Mouse (Mus musculus) megakaryocyte-erythroid progenitor cell, adult 5 weeks (primary cell): ENCODE measurements around the gene Man1b1. TPM values are rescaled to one million over a fixed set of nuclear protein-coding genes. Genes with fewer than 3 reads are reported as not detected.

Experiments used
- polyA plus RNA-seq: library from polyadenylated mRNA; stranded (reverse); fragments of >175 nt; gene quantifications from 2 replicates; pipeline ENCODE4 v1.2.3, GENCODE M21; 2012

Man1b1 gene
- polyA plus RNA-seq: 27.2 and 28.1 TPM in 2 replicates

DNA sequence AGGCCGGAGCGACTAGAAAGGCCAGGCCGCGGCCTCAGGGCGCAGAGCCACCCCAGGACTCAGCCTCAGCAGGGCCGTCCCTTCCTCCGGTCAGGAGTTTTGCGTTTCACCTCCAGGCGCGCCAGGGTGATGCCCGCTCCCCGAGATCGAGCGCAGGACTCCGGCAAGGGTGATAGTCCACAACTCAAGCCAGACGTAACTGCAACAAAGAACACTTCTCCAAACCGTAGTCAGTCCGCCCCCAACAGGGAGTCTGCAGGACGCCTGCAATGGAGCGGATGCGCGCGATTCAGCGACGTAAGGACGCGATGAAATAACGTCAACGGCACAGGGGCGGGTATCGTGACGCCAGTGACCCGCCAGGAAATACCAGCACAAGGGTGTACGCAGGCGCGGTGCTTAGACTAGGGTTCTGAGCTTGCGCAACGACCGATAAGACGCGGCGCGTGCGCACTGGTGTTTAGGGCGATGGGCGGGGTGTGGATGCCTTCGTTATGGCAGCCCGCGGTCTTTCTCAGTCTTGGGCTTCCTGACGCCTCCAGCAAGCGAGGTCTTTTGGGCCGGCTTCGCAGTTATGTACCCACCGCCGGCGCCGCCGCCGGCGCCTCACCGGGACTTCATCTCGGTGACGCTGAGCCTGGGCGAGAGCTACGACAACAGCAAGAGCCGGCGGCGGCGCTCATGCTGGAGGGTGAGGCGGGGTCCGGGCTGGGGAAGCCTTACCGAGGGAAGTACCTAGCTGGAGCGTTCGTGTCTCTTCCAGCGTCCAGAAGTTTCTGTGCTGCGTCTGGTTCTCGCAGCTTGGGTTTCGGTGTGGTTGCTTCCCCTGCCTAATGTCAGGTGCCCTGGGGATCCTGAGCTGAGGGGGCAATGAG is at the start of gene Man1b1:
Gene Man1b1 (plus strand): TSS at position 53 of the 875 bp plus-strand sequence.

DNA sequence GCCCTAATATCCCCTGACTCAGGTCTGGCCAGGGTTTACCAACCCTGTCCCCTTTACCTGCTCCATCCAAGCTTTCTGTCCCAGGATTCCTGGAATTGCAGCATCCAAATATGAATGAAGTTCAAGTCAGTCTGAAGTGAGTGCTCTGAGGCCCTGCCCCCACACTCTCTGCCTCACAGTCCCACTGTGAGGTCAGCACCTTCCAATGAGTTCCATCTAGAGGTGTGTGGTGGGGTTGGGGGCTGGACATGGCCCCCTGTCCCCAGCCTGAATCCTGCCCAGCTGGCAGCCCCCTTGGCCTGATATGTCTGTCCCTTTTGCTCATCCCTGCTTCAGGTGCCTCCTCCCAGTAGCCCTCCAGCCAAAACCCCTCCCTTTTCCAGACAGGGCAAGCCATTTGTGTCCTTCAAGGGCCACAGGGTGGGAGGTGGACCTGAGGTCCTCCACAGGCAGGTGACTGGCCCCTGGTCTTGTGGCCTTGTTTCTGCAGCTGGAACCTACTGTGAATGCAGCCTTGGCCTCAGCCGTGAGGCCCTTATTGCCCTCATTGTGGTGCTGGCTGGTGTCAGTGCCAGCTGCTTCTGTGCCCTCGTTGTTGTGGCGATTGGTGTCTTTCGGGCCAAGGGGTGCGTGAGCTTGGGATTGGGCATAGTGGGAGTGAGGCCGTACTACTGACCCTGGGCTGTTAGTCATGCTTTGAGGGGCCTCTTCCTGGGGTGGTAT is 44.0 kb upstream of the Man1b1 start, which contains the start of gene Tmem210:
Gene Tmem210 (plus strand): TSS at position 219 of the 723 bp plus-strand sequence.

DNA sequence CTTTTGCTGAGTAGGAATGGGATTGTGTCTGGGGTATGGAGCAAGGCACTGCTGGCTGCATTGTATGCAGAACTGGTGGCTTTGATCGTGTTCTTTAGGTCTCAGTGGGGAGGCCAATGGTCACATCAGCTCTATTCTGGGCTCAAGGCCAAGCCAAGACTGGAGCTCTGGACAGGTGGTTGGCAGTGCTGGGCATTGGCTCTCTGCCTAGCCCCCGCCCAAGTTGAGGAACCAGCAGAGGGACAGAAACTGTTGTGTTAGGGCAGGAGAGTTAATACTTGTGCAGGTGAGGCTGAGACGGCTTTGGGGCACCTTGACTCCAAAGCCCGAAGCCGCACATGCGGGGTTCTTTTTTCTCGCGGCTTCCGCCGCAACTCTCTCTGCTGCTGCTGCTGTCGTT is 42.5 kb upstream of the Man1b1 start, which contains the start of gene Lrrc26:
Gene Lrrc26 (plus strand): TSS at position 265 of the 400 bp plus-strand sequence.

DNA sequence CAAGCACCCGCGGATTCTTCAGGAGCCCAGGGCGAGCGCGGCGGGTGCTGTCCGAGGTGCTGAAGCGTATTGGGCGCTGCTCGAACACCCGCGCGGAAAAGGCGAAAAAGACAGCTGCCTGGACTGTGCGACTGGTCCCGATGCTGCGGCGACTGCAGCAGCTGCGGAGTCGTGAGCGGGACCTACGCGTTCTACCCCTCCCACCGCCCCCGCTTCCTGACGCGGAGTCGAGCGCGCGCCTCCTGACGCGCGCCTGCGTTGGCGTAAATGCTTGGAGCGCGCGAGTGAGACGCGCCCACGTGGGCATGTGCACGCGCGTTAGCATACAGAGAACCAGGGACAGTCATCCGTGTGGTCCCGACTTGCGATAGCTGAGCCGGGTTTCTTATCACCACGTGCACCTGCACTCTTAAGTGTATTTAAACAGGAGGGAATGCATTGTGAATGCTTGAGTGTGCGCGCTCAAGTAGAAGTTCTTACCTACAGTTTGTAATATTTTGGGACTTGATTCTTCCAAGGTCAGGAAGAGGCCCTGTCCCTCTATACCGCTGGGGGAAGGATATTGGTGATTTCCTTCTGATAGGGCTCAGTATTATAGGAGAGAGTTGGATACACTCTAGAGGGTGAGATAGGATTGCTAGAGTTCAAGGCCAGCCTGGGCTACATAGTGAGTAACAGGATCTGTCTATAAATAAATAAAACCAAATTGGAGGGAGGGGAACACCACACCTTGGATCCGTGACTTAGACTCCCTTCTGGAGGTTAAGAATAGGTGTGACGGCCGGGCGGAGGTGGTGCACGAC is 13.0 kb upstream of the Man1b1 start, which contains the start of gene Grin1:
Gene Grin1 (minus strand): TSS at position 217 of the 803 bp plus-strand sequence.

DNA sequence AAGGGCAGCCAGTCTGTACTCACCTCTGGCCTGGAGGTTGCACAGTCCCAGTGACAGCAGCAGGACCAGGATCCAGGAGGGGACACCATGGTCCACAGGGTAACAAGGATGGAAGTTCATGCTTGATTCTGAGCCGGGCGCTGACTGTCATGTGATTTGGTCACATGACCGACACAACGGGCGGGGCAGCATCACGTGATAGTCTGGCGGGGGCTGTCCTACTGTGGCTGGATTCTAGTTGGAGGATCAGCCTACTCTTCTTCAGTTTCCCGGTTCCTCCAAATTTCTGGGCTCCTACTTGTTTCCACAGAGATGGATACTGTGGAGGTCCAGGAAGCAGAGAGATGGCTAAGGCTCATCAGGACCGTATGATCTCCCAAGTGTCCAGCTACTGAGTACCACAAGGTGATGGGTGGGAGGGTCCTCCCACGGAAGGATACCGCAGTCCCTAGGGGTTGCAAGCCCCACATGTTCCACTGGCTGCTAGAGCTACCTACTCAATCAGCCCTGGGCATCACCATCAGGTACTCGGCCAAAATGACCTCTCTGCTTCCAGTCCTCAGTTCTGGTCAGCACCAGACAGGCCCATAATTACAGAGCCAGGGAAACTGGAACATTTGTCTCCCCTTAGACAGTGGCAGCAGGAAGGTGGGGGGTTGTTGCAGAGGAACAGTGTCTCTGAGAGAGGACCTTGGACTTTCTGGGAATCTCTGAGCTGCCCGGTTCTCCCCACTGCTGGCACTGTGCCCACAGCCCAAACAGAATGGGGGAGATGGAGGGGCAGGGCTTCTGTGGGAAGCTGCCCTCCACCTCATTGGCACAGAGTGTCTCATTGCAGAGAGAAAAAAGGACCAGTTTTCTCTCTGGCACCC is 24.3 kb downstream of the Man1b1 start, which contains the start of gene Dpp7:
Gene Dpp7 (minus strand): TSS at position 152 of the 872 bp plus-strand sequence.

DNA sequence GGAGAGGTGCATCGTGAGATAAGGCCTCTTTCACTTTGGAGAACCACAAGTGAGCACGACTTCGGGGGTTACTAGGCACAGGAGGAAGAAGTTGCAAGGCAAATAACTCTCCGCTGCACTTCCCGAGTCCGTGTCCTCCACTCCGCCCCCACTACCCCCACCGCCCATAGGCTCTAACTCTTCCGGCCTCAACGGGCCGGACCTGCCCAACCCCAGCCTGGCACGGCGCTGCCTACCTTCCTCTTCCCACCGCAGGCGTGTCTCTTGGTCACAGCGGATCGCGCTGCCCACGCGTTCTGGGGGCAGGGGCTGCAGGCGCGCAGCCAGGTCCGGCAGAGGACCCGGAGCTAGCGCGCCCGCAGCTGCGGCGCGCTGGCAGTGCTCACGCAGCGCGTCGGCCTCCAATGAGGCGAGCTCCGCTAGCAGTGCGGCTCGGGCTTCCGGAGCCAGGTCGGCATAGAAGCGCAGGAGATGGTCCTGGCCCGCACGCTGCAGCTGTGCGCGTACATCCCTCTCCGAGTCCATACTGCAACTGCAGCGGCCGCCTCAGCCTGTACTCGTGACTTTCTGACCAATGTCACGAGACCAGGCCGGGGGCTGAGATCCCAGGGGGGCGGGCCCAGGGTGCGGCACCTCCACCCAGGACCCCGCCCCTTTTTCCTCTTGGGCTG is 33.1 kb downstream of the Man1b1 start, which contains the start of gene Uap1l1:
Gene Uap1l1 (minus strand): TSS at position 592 of the 671 bp plus-strand sequence.

DNA sequence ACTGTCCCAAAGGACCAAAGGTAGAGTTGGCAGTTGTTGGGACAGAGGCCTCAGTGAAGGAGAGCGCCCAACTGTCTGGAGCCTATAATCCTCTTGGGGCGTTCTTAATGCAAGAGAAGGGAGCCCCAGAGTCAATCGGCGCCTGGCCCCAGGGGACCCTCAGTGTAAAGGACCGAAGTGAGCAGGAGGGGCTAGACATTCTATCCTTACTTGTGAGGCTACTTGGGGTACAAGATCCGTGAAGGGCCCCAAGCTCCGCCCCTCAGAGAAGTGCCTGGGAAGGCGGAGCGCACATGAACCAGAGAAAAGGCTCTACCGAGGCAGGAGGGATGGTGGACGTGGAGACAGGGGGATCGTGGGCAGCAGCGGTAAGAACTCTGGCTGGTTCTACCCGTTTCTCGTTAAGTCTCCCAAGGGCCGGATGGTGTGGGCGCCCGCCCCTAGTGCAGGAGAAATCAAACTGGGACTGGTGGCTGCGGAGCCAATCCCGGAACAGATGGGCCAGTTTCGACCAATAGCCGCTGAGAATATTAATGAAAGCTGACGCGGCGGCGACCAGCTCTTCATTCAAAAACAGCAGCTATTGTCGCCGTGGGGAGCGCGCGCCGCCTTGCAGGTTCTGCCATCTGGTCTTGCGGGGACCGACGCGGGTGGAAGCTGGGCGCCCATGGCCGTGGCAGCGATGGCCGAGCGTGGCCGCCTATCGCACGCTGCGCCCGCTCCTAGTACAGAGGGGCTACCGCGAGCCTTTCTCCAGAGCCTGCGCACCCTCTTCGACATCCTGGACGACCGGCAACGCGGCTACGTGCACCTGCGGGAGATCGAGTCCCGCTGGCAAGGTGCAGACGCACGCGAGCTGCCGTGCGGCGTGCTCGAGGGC is 39.9 kb downstream of the Man1b1 start, which contains the start of gene Sapcd2:
Gene Sapcd2 (plus strand): TSS at position 558 of the 880 bp plus-strand sequence.

DNA sequence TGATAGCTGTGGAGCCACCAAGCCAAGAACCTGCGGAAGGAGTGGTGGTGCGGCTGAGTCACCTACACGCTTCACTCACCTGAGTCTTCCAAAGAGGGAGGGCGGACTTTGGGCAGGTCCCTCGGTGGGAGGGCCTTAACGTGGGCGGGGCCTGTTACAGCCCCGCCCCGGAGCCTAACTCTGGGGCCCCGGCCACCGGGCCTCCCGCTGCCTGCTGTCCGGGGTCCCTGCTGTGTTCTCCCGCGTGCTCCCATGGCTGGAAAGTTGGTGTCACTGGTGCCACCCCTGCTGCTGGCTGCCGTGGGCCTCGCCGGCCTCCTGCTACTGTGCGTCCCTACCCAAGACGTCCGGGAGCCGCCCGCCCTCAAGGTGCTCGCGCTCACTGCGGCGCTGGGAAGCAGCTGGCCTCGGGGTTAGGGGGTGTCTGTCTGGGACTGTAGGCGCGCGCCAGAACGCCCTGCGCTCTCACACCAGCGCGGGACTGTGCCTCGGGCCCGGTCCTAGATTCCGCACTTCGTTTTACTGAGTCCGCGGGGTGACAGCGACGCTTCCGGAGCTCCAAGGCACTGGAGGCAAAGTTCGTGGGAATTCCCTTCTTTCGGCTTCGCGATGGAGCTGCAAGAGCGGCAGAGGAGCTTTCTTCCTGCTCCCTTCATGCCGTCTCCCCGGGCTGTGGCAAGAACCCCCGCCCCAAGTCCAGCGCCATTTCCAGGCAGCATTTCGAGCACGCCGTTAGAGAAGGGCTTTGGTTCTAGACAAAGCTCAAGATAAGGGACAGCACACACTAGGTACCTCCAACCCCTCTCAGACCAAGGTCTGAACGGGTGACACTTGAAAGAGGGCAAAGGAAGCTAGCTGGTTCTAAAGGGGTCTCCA is 63.8 kb downstream of the Man1b1 start, which contains the start of gene Entpd2:
Gene Entpd2 (plus strand): TSS at position 154 of the 876 bp plus-strand sequence.

DNA sequence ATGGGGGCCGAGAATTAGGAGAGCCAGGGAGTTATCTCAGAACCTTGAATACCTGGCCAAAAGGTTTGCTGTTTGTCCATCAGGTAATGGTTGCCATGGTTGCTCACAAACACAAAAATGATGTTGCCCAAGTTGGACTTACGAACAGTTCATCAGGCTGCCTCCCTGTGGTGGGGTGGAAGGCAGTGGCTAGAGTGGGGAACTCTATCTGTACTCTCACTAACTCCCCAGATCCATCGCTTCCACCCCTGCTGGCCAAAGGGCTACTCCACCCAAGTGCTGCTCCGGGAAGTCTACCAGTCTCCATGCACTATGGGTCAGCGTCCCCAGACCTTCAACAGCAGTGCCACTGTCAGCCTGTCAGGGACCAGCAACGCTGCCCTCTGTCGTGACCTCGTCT is 66.9 kb downstream of the Man1b1 start, which contains the start of gene Npdc1:
Gene Npdc1 (plus strand): TSS at position 301 of the 400 bp plus-strand sequence.

Other genes starting within 250 kb of the Man1b1 start
- 0.03 and 0.15 TPM in 2 replicates for gene Noxa1, start 237.2 kb upstream of the Man1b1 start, polyA plus RNA-seq
- 4.1 and 6.7 TPM in 2 replicates for gene Nrarp, start 151.6 kb upstream of the Man1b1 start, polyA plus RNA-seq
- gene Tor4a, start 135.5 kb upstream of the Man1b1 start, polyA plus RNA-seq: 8.8 and 14.5 TPM in 2 replicates
- gene Nelfb, start 120.8 kb upstream of the Man1b1 start, polyA plus RNA-seq: 26.8 and 30.3 TPM in 2 replicates
- 0.09 and 0.26 TPM in 2 replicates for gene Stpg3, start 117.7 kb upstream of the Man1b1 start, polyA plus RNA-seq
- gene Fam166a, start 113.6 kb upstream of the Man1b1 start, polyA plus RNA-seq: 0.07 and 0.15 TPM in 2 replicates
- gene Tubb4b, start 107.6 kb upstream of the Man1b1 start, polyA plus RNA-seq: 382 and 509 TPM in 2 replicates
- gene Slc34a3, start 98.0 kb upstream of the Man1b1 start, polyA plus RNA-seq: not detected in 2 replicates
- 0.12 and 0.18 TPM in 2 replicates for gene Rnf224, start 95.6 kb upstream of the Man1b1 start, polyA plus RNA-seq
- gene Rnf208, start 90.1 kb upstream of the Man1b1 start, polyA plus RNA-seq: 8.5 and 13.7 TPM in 2 replicates
- 0.22 TPM in 1 of 2 replicates, not detected in the other for gene Cysrt1, start 89.9 kb upstream of the Man1b1 start, polyA plus RNA-seq
- gene AL732309.1, start 85.5 kb upstream of the Man1b1 start, polyA plus RNA-seq: 2.8 TPM in 1 of 2 replicates, not detected in the other
- gene Tmem203, start 76.9 kb upstream of the Man1b1 start, polyA plus RNA-seq: 7.3 and 8.5 TPM in 2 replicates
- 58.1 and 64.5 TPM in 2 replicates for gene Tprn, start 69.7 kb upstream of the Man1b1 start, polyA plus RNA-seq
- gene Ssna1, start 59.9 kb upstream of the Man1b1 start, polyA plus RNA-seq: 223 and 227 TPM in 2 replicates
- 23.1 and 24.8 TPM in 2 replicates for gene Anapc2, start 59.9 kb upstream of the Man1b1 start, polyA plus RNA-seq
- not detected in 2 replicates for gene Tmem210, start 44.2 kb upstream of the Man1b1 start, polyA plus RNA-seq
- not detected in 2 replicates for gene Lrrc26, start 42.4 kb upstream of the Man1b1 start, polyA plus RNA-seq
- 0.01 and 0.02 TPM in 2 replicates for gene Grin1, start 13.2 kb upstream of the Man1b1 start, polyA plus RNA-seq
- gene Dpp7, start 24.0 kb downstream of the Man1b1 start, polyA plus RNA-seq: 6.3 and 7.2 TPM in 2 replicates
- gene Uap1l1, start 33.3 kb downstream of the Man1b1 start, polyA plus RNA-seq: 16.7 and 24.2 TPM in 2 replicates
- gene Sapcd2, start 40.0 kb downstream of the Man1b1 start, polyA plus RNA-seq: 35.8 and 46.8 TPM in 2 replicates
- gene Entpd2, start 63.5 kb downstream of the Man1b1 start, polyA plus RNA-seq: 0.09 and 0.39 TPM in 2 replicates
- gene Npdc1, start 67.0 kb downstream of the Man1b1 start, polyA plus RNA-seq: 2.3 and 6.0 TPM in 2 replicates
- 19.2 and 28.1 TPM in 2 replicates for gene Fut7, start 90.9 kb downstream of the Man1b1 start, polyA plus RNA-seq
- 58.0 and 85.3 TPM in 2 replicates for gene Abca2, start 96.4 kb downstream of the Man1b1 start, polyA plus RNA-seq
- gene Clic3, start 124.5 kb downstream of the Man1b1 start, polyA plus RNA-seq: 0.61 TPM in 1 of 2 replicates, not detected in the other
- 81.2 and 90.9 TPM in 2 replicates for gene Paxx, start 128.8 kb downstream of the Man1b1 start, polyA plus RNA-seq
- 0.83 and 1.2 TPM in 2 replicates for gene Ptgds, start 137.7 kb downstream of the Man1b1 start, polyA plus RNA-seq
- not detected in 2 replicates for gene Lcn12, start 161.6 kb downstream of the Man1b1 start, polyA plus RNA-seq
- gene Fbxw5, start 168.4 kb downstream of the Man1b1 start, polyA plus RNA-seq: 39.7 and 48.0 TPM in 2 replicates
- gene C8g, start 169.4 kb downstream of the Man1b1 start, polyA plus RNA-seq: 0.13 and 0.45 TPM in 2 replicates
- 11.8 and 12.9 TPM in 2 replicates for gene Traf2, start 214.6 kb downstream of the Man1b1 start, polyA plus RNA-seq
- gene Edf1, start 225.5 kb downstream of the Man1b1 start, polyA plus RNA-seq: 607 and 733 TPM in 2 replicates
- gene Mamdc4, start 242.5 kb downstream of the Man1b1 start, polyA plus RNA-seq: 2.5 and 2.7 TPM in 2 replicates
- gene Phpt1, start 242.9 kb downstream of the Man1b1 start, polyA plus RNA-seq: 14.1 and 16.5 TPM in 2 replicates
- 0.37 and 0.81 TPM in 2 replicates for gene Ajm1, start 249.4 kb downstream of the Man1b1 start, polyA plus RNA-seq